Mouse (Mus musculus) testis, adult 2 months (tissue): ENCODE measurements around the gene Ctbp2.

ENCODE experiments used
- CTCF ChIP-seq: fragments of 200-500 bp; IDR thresholded peaks from 2 replicates; pipeline ENCODE4 v1.5.1; 2012; ENCODE audit warnings: low read depth, mild to moderate bottlenecking, inconsistent platforms, low read length, moderate library complexity; ENCODE audit not compliant: control insufficient read depth, insufficient read depth, insufficient replicate concordance
- POLR2A ChIP-seq: fragments of 200-500 bp; IDR thresholded peaks from 2 replicates; pipeline ENCODE4 v1.6.1; 2012; ENCODE audit warnings: low read depth, mild to moderate bottlenecking, inconsistent platforms, low read length, moderate library complexity; ENCODE audit not compliant: control insufficient read depth

GRCm38 (mm10) chr7:133164770-133165169 is 40.6 kb upstream of the Ctbp2 start:
- TF ChIP-seq POLR2A (no peak), CTCF (no peak)
